Mouse (Mus musculus) small intestine, adult 2 months (tissue): ENCODE measurements around the gene Gm45711.

Source experiments
- CTCF ChIP-seq: fragments of 200-500 bp; IDR thresholded peaks from 2 replicates; pipeline ENCODE4 v1.5.1; 2012; ENCODE audit warnings: low read depth, mild to moderate bottlenecking, control low read depth, inconsistent platforms, low read length, moderate library complexity, mixed read lengths; ENCODE audit not compliant: insufficient replicate concordance, insufficient read length; ENCODE audit errors: extremely low read depth
- POLR2A ChIP-seq: fragments of 200-500 bp; IDR thresholded peaks from 2 replicates; pipeline ENCODE4 v1.6.1; 2012; ENCODE audit warnings: low read depth, mild to moderate bottlenecking, control low read depth, inconsistent platforms, low read length, moderate library complexity

- TF ChIP-seq POLR2A (no peak), CTCF (no peak)
Measured at GRCm38 (mm10) chr8:104336806-104337205, 26.9 kb upstream of the Gm45711 start.
